Mouse (Mus musculus): ENCODE measurements around the gene Upk3b. TPM values are rescaled to one million over a fixed set of nuclear protein-coding genes. Genes with fewer than 3 reads are reported as not detected.
"Not testable (repeated sequence)": the region's sequence is repeated elsewhere in the genome, so short reads cannot be mapped to it uniquely, and the experiment has no call there.

Upk3b gene
- total RNA-seq, 2 experiments from 2014 or later, result 0.07 TPM; not detected in 1

DNA sequence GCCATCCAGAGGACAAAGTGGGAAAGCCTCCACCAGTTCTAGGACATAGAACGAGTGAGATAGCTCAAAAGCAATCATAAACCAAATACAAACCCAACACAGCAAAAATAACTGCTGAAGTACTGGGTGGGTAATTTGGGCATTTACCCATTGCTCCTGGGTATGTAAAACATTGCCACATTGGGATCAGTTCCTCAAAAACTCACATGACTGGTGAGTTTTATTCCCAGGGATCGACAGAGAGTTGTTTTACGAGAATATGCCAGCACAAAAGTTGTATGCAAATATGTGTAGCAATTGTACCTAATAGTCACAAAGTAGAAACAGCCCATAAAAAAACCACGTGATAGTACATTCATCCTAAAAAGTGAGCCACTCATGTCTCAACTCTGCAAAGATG, 3.4 kb upstream of the Upk3b start:
- DNase-seq (ENCODE audit: low spot score), result no peak

DNA sequence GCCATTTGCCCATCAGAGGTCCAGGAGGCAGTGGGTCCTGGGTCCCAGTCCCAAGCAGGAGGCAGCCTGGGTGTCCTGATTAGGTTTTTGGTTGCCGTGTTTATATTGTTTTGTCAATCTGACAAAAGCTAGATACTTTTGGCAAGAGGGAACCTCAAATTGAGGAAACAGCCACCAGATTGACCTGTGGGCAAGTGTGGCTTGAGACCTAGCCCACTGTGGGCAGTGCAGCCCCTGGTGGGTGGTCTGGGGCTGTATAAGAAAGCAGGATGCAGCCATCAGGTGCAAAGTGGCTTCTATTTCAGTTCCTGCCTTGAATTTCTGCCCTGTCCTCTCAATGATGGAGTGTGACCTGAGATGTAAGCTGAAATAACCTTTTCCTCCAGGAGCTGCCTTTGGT, 3.0 kb upstream of the Upk3b start:
- DNase-seq (ENCODE audit: low spot score), result no peak

GRCm38 (mm10) chr5:136036667-136037066, 1.6 kb upstream of the Upk3b start:
- no peak for DNase-seq (ENCODE audit: low spot score)

DNA sequence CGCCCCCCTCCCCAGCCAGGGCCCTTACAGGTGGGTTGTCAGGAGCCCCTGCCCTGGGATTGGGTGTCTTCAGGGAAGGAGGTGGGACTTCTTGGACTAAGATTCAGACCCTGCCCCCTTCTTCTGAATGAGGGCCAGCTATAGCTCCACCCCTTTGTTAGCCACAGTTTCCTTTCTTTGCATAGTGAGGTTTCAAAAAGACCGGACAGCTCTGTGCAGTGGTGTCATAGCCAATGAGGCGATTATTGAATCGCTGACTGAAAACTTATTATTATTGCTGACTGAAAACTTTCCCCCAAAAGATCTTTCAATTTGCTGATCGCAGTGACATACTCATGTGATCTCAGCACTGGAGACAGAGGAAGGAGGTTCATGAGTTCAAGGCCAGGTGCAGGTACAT, 1.9 kb downstream of the Upk3b start:
- DNase-seq (ENCODE audit: low spot score), result no peak

- DNase-seq (ENCODE audit: low spot score), result no peak
Observed at GRCm38 (mm10) chr5:136041260-136041659, 3.0 kb downstream of the Upk3b start.

- DNase-seq (ENCODE audit: low spot score), result no peak
Observed at GRCm38 (mm10) chr5:136041666-136042065, 3.4 kb downstream of the Upk3b start.

DNA sequence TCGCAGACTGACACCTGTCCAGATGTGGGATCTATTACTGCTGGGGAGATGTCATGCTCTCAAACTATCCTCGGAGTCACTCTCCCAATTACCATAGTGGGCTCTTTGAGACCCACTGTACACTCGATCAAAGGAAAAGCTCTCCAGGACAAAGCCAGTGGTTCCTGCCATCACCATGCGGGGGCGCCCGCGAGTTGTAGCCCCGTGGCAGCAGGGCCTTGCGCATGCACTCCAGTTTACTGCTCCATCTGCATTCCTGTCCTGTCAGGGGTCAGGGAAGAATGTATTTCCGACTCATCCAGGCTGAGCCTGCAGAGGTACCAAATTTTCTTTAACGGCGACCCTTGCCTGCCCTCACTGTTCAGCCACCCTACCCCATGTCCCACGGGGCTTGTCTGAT, 6.6 kb downstream of the Upk3b start:
- no peak for DNase-seq (ENCODE audit: low spot score)

DNA sequence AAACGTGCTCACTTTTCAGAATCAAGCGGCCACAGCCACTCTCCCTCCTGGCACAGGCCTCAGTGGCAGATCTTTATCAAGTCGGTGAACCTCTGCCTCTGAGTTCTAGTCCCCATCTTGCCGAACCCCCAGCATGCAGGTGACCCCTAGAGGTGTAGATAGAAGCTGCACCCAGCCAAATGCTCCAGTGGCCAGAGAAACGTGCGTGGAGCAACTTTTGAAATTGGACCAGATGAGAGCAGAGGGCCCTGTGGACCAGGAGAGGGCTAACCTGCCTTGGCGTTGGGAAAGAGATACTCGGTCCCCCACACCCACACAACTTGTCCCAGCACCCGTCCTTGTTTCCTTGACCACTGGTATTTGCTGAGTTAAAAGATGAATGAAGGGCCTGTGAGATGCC, 7.1 kb downstream of the Upk3b start:
- DNase-seq (ENCODE audit: low spot score), result no peak

GRCm38 (mm10) chr5:136045987-136046386, 7.7 kb downstream of the Upk3b start:
- DNase-seq (ENCODE audit: low spot score), result peak; percentile 84

DNA sequence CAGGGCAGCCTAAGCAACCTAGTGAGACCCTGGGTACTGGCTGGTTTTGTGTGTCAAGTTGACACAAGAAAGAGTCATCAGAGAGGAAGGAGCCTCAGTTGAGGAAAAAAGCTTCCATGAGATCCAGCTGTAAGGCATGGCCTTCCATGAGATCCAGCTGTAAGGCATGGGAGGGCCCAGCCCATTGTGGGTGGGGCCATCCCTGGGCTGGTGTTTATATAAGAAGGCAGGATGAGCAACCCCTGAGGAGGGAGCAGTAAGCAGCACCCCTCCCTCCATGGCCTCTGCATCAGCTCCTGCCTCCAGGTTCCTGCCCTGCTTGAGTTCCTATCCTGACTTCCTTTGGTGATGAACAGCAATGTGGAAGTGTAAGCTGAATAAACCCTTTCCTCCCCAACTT, 10.2 kb downstream of the Upk3b start:
- not testable (repeated sequence) for DNase-seq (ENCODE audit: low spot score)

GRCm38 (mm10) chr5:136049926-136050325, 11.6 kb downstream of the Upk3b start:
- DNase-seq (ENCODE audit: low spot score), result no peak

DNA sequence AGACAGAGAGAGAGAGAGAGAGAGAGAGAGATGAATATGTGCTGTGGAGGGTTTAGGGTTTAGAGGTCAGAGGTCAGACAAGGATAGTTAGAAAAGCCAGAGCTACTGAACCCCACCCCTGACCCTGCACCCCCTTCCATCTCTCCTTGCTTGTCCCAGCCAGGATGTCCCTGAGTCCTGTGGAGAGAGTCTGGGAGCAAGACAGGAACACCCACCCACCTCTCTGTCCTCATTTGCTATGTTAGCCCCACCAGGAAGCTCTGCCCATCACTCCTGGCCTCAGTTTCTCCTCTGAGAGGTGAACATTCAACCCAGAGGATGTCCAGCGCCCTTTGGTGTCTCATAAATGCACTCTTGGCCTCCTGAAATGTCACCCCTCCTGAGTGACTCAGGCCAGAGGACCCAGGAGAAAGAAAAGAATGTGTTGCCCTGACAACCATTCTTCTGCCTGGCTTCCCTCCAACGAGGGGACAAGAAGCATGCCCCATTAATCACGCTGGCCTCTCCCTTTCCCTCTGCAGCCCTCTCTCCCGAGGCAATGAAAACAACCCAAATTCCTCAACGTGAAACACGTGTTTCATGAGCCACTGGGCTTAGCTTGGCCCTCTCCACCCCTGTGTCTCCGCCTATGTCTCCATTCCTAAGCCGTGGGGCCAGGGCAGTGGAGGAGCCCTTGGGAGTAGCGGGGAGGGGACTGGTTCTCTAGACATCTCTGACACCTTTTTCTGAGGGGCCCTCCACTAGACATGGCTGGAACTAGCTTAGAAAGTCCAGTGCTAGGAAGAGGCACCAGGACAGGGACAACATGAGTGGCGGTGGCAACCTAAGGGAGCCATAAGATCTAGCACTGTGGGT, 13.2 kb downstream of the Upk3b start:
- DNase-seq (ENCODE audit: low spot score), result peak; percentile 63

GRCm38 (mm10) chr5:136052861-136053655, 14.8 kb downstream of the Upk3b start:
- DNase-seq (ENCODE audit: low spot score), result no peak

DNA sequence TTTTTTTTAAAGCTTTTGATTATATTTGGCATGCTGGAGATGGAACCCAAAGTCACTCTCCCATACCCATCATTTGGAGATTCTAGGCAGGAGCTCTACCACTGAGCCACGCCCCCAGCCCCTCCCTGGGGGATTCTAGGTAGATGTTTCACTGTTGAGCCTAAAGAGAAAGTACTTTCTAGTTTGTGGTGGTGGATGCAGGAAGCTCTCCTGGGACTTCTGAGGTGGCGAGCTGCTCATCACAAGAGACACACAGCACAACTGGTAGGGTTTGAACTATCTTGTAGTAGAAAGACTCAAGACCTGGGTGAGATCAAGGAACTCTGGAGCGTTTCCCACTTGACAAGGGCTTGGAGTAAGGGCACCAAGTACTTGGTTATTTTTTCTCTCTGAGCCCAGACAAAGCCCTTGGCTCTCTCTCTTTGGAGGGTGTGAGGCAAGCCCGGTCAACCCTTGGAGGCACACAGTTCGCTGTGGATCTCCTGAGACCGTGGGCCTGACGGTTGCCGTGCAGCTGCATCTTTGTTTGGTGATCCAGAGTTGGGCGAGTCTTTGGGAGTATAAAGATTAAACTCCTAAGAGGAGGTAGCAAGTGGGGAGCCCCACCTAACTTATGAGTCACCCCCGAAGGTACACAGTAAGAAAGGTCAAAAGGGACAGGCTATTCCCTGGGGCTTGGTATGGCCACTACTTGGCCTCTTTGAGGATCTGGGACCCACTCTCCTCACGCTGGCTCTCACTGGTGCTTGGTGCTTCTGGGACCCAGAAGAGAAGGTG, 16.2 kb downstream of the Upk3b start, which contains the start of gene Upk3bl:
TSS of gene Upk3bl (plus strand) at position 192 of the 777 bp plus-strand sequence.
- DNase-seq (ENCODE audit: low spot score), result no peak

DNA sequence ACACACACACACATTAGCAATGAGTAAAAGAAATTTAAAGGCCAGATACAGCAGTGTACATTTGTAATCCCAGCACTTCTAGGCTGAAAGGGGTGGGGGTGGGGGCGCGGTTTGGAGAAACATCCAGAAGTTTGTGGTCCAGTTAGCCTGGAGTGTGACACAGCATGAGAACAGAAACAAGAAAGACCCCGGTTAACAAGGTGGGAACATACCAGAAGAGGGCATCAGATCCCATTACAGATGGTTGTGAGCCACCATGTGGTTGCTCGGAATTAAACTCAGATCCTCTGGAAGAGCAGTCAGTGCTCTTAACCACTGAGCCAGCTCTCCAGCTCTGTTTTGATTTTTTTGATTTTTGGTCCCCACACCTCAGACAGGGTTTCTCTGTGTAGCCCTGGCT, 17.8 kb downstream of the Upk3b start:
- DNase-seq (ENCODE audit: low spot score), result no peak

DNA sequence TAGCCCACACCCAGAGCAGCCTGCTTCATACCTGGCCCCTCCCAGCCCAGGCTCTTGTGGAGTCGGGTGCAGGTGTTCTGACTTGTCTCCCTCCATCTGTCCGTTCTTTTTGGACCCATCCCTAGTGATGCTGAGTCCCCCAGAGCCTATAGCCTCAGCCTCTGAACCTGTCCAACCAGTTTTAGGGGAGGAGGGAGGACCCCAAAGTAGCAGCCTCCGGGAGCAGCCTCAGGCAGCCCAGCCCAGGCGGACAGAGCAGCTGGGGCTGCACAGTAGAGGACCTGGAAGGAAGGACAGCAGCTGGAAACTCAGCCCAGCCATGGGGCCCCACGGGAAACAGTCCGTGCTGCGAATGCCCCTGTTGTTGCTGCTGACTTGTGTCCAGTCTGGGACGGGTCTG, 18.8 kb downstream of the Upk3b start:
- no peak for DNase-seq (ENCODE audit: low spot score)

DNA sequence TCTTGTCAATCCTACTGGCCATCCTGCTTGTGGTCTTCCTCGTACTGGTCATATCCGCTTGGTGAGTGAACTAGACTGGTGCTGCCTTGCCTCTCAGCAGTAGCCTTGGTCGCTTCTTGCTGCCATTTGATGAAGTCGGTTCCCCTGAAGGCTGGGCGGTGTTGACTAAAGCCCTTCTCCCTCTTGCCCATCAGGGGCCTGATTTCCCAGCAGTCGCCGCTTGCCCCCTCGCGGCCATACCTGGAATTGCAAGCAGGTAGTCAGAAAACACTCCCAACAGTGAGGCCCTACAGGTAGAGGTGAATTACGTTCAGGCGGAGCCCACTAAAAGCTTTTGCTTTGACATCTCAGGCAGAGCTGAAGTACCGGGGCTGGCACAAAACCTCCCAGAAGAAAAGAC, 23.3 kb downstream of the Upk3b start:
- DNase-seq (ENCODE audit: low spot score), result peak; percentile 82

GRCm38 (mm10) chr5:136063920-136064319, 25.6 kb downstream of the Upk3b start:
- no peak for DNase-seq (ENCODE audit: low spot score)

GRCm38 (mm10) chr5:136066404-136067148, 28.3 kb downstream of the Upk3b start:
- not testable (repeated sequence) for DNase-seq (ENCODE audit: low spot score)

DNA sequence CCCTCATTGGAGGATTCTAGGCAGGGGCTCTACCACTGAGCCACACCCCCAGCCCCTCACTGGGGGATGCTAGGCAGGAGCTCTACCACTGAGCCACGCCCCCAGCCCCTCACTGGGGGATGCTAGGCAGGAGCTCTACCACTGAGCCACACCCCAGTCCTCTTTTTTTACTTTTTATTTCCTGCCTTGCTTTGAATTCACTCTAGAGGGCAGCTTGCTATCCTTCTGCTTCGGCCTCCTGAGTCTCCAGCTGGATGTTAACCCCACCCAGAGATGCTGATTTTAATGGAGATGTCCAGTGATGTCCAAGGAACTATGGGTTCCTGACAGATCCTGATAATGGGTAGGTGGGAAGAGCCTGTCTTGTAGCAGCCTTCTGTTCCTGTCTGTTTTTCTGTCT, 31.1 kb downstream of the Upk3b start:
- no peak for DNase-seq (ENCODE audit: low spot score)

GRCm38 (mm10) chr5:136073051-136073450, 34.8 kb downstream of the Upk3b start:
- DNase-seq (ENCODE audit: low spot score), result no peak
